Mouse (Mus musculus) neural tube, embryonic 11.5 days (tissue): ENCODE data around the gene Dnmbp. TPM values are rescaled to one million over a fixed set of nuclear protein-coding genes. Genes with fewer than 3 reads are reported as not detected.

Experiments
- ATAC-seq: fragments of 200-750 bp; cut with Nextera tagmentation; 2 replicates; pipeline ENCODE4 v1.8.0; 2017; ENCODE audit warnings: moderate number of reproducible peaks, mild to moderate bottlenecking, moderate TSS enrichment, moderate library complexity; ENCODE audit not compliant: insufficient read depth, low FRiP score, low TSS enrichment
- DNase-seq: peaks from one replicate; pipeline ENCODE4 v3.0.0-alpha.2; 2015; ENCODE audit warnings: low spot score
- H3K27ac ChIP-seq: fragments of 300-500 bp; sonication (generic); 2 replicates; pipeline ENCODE4 v1.5.1; 2014; ENCODE audit warnings: low read depth, mild to moderate bottlenecking, low read length
- H3K27me3 ChIP-seq: fragments of 300-500 bp; sonication (generic); 2 replicates; pipeline ENCODE4 v1.6.1; 2014; ENCODE audit warnings: mild to moderate bottlenecking, low read length, mixed read lengths; ENCODE audit not compliant: control insufficient read depth, insufficient read depth
- H3K36me3 ChIP-seq: fragments of 300-500 bp; sonication (generic); 2 replicates; pipeline ENCODE4 v1.6.1; 2014; ENCODE audit warnings: mild to moderate bottlenecking, low read length, moderate library complexity, mixed read lengths; ENCODE audit not compliant: control insufficient read depth, insufficient read depth
- H3K4me1 ChIP-seq: fragments of 300-500 bp; sonication (generic); 2 replicates; pipeline ENCODE4 v1.6.1; 2014; ENCODE audit warnings: low read length, mixed read lengths; ENCODE audit not compliant: control insufficient read depth, insufficient read depth
- H3K4me2 ChIP-seq: fragments of 300-500 bp; sonication (generic); 2 replicates; pipeline ENCODE4 v1.6.1; 2014; ENCODE audit warnings: low read depth, mild to moderate bottlenecking, moderate library complexity
- H3K4me3 ChIP-seq: fragments of 300-500 bp; sonication (generic); 2 replicates; pipeline ENCODE4 v1.5.1; 2014; ENCODE audit warnings: low read depth, low read length
- H3K9ac ChIP-seq: fragments of 300-500 bp; sonication (generic); 2 replicates; pipeline ENCODE4 v1.6.1; 2014; ENCODE audit warnings: mild to moderate bottlenecking, low read length
- H3K9me3 ChIP-seq: fragments of 300-500 bp; sonication (generic); 2 replicates; pipeline ENCODE4 v1.6.1; 2016; ENCODE audit warnings: low read length; ENCODE audit not compliant: control insufficient read depth
- WGBS: fragments of 180-500 bp; shearing (Covaris S2); extraction: QIAGEN DNeasy Blood & Tissue Kit; methylation state at CpG from one replicate; pipeline ENCODE4 v1.1.7; 2014; 5-methylcytosine and 5-hydroxymethylcytosine counted together
- polyA plus RNA-seq: library from polyadenylated mRNA; unstranded; fragments of >200 nt; fragmentation: Nextera tagmentation; extraction: Ambion mirVana; gene quantifications from 2 replicates; pipeline ENCODE4 v1.2.1, GENCODE M21; 2014

The Dnmbp gene
- polyA plus RNA-seq, 1 experiment from 2014 or later: 15.7 TPM

DNA sequence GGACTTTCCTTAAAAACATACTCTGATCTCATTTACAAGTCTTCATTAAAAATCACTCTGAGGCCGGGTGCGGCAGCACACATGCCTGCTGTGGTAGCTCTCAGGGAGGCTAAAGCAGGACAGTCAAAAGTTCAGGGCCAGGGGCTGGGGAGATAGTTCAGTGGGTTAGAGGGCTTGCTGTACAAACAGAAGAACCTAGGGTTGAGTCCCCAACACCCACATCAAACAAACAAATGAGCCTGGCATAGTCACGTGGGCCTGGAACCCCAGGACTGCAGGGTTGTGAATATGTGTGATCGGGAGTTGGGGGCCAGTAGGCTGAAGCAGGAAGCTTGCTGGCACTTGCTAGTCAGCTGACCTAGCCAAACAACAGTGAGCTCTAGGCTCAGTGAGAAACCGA is 44.0 kb downstream of the Dnmbp start:
- WGBS: 89% methylated on average over 5 of the region's 5 CpGs
- Histone ChIP-seq H3K9me3 (no peaks in the 10 kb centered on the region), H3K27me3 (no peaks in the 10 kb centered on the region), H3K9ac (no peak overlapping the region), H3K4me3 (no peak overlapping the region), H3K4me2 (no peak overlapping the region), H3K27ac (no peak overlapping the region), H3K36me3 (0 out of 2 replicates have a peak, but pooled peaks cover 2% of the 10 kb centered on the region), H3K4me1 (peaks cover 5% of the 10 kb centered on the region; the same call in 1 of the 2 replicates)
- DNase-seq (no peak), ATAC-seq (no peak)

DNA sequence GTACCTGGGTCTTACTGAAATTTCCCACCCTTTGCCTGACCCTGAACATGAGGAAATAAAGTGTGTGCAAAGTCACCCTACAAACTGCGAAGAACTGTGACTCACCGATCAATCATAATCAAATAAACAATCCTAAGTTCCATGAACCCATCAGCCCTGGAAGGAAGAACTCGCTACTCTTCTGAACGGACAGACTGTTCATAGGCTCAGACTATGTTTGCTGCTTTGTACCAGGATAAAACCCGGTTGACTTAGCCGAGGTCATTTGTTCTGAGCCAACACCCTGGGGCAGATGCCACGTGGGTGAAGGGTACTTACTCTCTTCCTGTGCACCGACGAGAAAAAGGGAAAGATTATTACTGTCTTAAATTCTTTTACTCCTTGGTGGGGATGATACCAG is 45.2 kb downstream of the Dnmbp start:
- Histone ChIP-seq H3K4me1 (peaks cover 5% of the 10 kb centered on the region; the same call in 1 of the 2 replicates), H3K4me2 (no peak overlapping the region), H3K9me3 (no peaks in the 10 kb centered on the region), H3K36me3 (no peaks in the 10 kb centered on the region), H3K4me3 (no peak overlapping the region), H3K27me3 (no peaks in the 10 kb centered on the region), H3K27ac (no peak overlapping the region), H3K9ac (no peak overlapping the region)
- ATAC-seq: no peak
- DNase-seq: no peak
- 68% methylated on average over 9 of the region's 9 CpGs for WGBS

DNA sequence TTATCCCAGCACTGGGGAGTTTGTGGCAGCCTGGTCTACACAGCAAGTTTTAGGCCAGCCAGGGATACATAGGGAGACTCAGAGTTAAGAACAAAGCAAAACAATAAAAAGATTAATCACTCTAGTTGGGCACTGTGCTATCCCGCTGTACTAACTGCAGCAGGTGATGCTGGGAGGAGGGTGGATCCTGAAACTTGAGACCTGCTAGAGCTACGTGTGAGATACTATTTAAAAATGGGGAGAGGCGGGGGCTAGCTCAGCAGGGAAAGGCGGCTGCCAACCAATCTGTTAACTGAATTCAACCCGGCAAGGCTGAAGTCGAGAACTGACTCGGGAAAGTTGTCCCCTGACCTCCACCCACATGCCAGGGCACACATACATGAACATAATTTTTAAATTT is 45.9 kb downstream of the Dnmbp start:
- H3K27me3 ChIP-seq: no peaks in the 10 kb centered on the region
- ATAC-seq: no peak
- no peak overlapping the region for H3K4me2 ChIP-seq
- H3K9ac ChIP-seq: no peak overlapping the region
- no peaks in the 10 kb centered on the region for H3K9me3 ChIP-seq
- no peak overlapping the region for H3K27ac ChIP-seq
- 4% methylated on average over 7 of the region's 7 CpGs for WGBS
- no peaks in the 10 kb centered on the region for H3K36me3 ChIP-seq
- H3K4me1 ChIP-seq: peaks cover 5% of the 10 kb centered on the region; the same call in 1 of the 2 replicates
- DNase-seq: no peak
- no peak overlapping the region for H3K4me3 ChIP-seq

DNA sequence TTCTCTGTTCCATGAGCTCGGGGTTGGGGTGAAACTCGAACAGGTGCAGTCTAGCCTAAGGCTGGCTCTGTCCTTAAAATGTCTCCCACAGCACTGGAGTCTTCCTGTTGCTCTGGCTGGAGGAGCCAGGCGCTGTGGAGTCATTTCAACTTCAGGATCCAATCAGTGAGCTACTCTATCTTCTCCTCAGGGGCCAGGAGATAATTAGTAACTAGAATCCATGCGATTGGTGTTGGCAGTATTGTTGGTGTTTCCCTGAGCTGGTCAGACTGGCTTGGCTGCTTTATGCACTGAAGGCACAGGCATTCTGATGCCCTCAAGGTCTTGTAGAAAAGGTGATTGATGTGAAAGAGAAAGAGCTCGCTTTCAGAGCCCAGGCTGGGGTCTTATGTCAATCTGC is 49.5 kb downstream of the Dnmbp start:
- no peak for ATAC-seq
- DNase-seq: no peak
- H3K4me1 ChIP-seq: no peaks in the 10 kb centered on the region; the same call in 1 of the 2 replicates
- H3K36me3 ChIP-seq: no peaks in the 10 kb centered on the region
- no peaks in the 10 kb centered on the region for H3K9me3 ChIP-seq
- no peaks in the 10 kb centered on the region for H3K27me3 ChIP-seq
- no peak overlapping the region for H3K27ac ChIP-seq
- no peak overlapping the region for H3K4me3 ChIP-seq
- no peak overlapping the region for H3K4me2 ChIP-seq
- no peak overlapping the region for H3K9ac ChIP-seq
- WGBS: 65% methylated on average over 5 of the region's 5 CpGs

DNA sequence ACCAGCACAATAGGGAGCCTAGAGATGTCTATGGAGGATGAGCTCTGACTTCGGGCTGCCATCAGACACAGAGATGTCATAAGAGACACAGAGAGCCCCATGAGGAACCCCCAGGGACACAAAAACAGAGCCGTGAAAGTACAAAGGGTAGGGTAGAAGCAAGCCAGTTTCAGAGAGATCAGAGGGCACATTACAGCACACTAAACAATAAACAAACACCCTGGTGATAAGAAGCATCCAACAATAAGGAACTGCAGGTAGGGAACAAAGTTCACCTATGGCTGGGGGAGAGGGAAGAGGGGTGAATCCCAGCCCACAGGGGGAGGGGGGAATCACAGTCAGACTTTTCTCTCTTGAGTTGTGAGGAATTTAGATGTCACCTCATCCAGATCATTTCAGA is 52.3 kb downstream of the Dnmbp start:
- Histone ChIP-seq H3K4me1 (peaks cover 5% of the 10 kb centered on the region; the same call in 1 of the 2 replicates), H3K4me3 (no peak overlapping the region), H3K27ac (no peak overlapping the region), H3K27me3 (no peaks in the 10 kb centered on the region), H3K36me3 (no peaks in the 10 kb centered on the region), H3K9me3 (no peaks in the 10 kb centered on the region), H3K9ac (no peak overlapping the region), H3K4me2 (no peak overlapping the region)
- ATAC-seq (no peak), DNase-seq (no peak)
- WGBS: 76% methylated on average over 2 of the region's 2 CpGs

DNA sequence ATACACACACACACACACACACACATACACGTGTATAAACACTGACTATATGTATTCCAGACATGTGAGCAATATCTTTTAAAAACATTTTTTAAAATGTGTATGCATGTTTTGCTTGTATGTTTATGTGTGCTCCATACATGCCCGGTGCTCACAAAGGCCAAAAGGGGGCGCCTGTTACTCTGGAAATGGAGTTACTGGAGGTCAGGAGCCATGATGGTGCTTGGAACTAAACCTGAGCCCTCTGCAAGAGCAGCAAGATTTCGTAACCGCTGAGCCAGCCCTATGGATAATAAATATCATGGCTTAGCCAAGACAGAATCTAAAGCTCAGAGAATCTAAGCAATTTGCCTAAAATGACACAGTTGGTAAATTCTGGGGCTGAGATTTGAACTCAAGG is 52.7 kb downstream of the Dnmbp start:
- Histone ChIP-seq H3K36me3 (no peaks in the 10 kb centered on the region), H3K27me3 (no peaks in the 10 kb centered on the region), H3K9me3 (no peaks in the 10 kb centered on the region), H3K9ac (no peak overlapping the region), H3K27ac (no peak overlapping the region), H3K4me3 (no peak overlapping the region), H3K4me2 (no peak overlapping the region), H3K4me1 (peaks cover 5% of the 10 kb centered on the region; the same call in 1 of the 2 replicates)
- no peak for DNase-seq
- ATAC-seq: no peak
- WGBS: 88% methylated on average over 5 of the region's 5 CpGs

DNA sequence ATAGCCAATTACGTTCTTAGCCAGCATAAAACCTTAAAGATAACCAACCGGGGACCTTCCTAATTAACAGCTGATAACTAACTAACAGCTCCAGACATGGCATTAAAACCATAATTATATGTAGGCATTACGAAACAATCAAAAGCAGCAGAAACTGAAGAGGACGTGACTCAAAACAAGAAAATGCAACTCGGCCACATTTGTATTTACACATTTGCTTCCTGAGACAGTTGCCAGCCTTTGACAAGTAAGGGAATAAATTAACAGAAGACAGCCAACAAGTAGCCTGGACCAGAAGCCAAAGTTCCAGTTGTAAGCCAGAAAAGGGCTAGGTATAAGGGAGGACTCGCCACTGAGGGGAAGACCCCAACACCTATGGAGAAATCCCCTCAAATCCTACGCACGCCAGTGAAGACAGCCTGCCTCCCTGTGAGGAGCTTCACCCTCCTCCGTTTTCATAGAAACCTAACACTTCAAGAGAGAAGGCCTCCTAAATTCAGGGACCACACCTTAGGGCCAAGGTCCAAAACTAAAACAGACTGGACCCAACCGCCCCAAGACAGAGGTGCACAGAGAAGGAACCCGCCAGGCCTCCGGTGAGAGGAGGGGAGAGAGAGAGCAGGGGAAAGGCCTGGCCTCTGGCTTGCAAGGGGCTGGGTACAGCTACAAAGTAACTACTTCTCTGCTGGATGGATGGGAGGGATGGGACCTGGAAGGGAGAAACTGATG is 53.5 kb downstream of the Dnmbp start:
- DNase-seq: no peak
- no peak overlapping the region for H3K4me3 ChIP-seq
- no peaks in the 10 kb centered on the region for H3K27me3 ChIP-seq
- H3K36me3 ChIP-seq: no peaks in the 10 kb centered on the region
- no peaks in the 10 kb centered on the region for H3K9me3 ChIP-seq
- H3K27ac ChIP-seq: no peak overlapping the region
- H3K4me2 ChIP-seq: no peak overlapping the region
- no peak for ATAC-seq
- WGBS: 89% methylated on average over 12 of the region's 12 CpGs
- peaks cover 5% of the 10 kb centered on the region; the same call in 1 of the 2 replicates for H3K4me1 ChIP-seq
- H3K9ac ChIP-seq: no peak overlapping the region

DNA sequence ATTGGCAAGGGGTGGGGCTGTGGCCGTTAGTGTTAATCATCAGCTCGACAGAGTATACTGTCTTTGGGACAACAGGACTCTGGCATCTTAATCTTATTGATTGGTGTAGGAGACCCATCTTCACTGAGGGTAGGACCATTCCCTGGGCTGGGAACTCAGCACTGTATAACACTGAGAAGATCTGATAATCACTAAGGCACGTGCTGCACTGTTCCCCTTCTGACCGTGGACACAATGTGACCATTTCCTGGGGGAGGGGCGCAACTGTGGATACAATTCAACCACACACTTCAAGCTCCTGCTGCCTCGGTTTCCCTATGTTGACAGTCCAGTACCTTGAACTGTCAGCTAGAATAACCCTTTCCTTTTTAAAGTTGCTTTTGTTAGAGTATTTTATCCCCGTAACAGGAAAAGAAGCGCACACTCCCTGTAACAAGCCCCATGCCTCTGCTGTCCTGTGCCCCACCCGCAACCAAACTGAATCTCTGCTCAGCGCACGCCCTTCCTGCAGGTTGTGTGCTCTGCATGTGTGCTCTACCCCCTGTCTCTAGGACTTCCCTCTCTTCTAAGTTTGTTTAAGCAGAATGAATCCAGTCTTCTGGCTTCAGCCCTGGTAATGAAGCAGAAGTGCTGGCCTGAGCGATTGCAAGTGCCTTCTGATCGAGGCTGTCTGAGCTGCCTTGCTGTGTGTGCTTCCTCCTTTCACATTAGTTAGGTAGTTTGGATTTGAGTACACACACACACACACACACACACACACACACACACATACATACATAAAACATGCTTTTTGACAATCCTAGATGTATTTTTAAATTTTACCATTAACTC is 55.1 kb downstream of the Dnmbp start:
- no peaks in the 10 kb centered on the region for H3K36me3 ChIP-seq
- H3K27ac ChIP-seq: no peak overlapping the region
- H3K4me1 ChIP-seq: peaks cover 5% of the 10 kb centered on the region; the same call in 1 of the 2 replicates
- 64% methylated on average over 13 of the region's 13 CpGs for WGBS
- no peak overlapping the region for H3K9ac ChIP-seq
- H3K27me3 ChIP-seq: no peaks in the 10 kb centered on the region
- ATAC-seq (no peak), DNase-seq (no peak)
- no peaks in the 10 kb centered on the region for H3K9me3 ChIP-seq
- H3K4me3 ChIP-seq: no peak overlapping the region
- H3K4me2 ChIP-seq: no peak overlapping the region
